In genomic region chr11:78536690-78537084, GRCm38 (mm10) we compare ENCODE assay signal across 8 mouse cellular contexts. TPM values are rescaled to one million over a fixed set of nuclear protein-coding genes. Genes with fewer than 3 reads are reported as not detected.
A peak's percentile ranks its signal among the peaks of the same experiment; 100 is the strongest.
DNase-seq lines count a peak whose midpoint lies in the region; ATAC-seq lines count a peak whose summit lies in the region.

No protein-coding gene starts in this region.

- WGBS in heart, embryonic 10.5 days = 3% methylated on average over 14 of the region's 14 CpGs
- 5% methylated on average over 14 of the region's 14 CpGs for WGBS in forebrain, embryonic 11.5 days
- under 1% methylated on average over 14 of the region's 14 CpGs for WGBS in liver, embryonic 13.5 days (ENCODE audit: insufficient replicate concordance)

- peaks cover 39% of the 10 kb centered on the region for H3K36me3 ChIP-seq in heart, embryonic 10.5 days
- no peaks in the 10 kb centered on the region; the same call in 1 of the 2 replicates for H3K36me3 ChIP-seq in forebrain, embryonic 11.5 days (ENCODE audit: control insufficient read depth, insufficient read depth, low read length)
- H3K36me3 ChIP-seq in liver, embryonic 13.5 days = peaks cover 25% of the 10 kb centered on the region

- H3K4me2 ChIP-seq in forebrain, embryonic 11.5 days (ENCODE audit: low read depth, low read length, severe bottlenecking) = peak overlapping the region; percentile 90
- peak overlapping the region; percentile 94 for H3K4me2 ChIP-seq in liver, embryonic 13.5 days

- H3K4me3 ChIP-seq in heart, embryonic 10.5 days = peak overlapping the region; percentile 87
- peak overlapping the region; percentile 76 for H3K4me3 ChIP-seq in forebrain, embryonic 11.5 days (ENCODE audit: low read depth, low read length)
- peak overlapping the region; percentile 85 for H3K4me3 ChIP-seq in liver, embryonic 13.5 days (replicated peaks)

- H3K27me3 ChIP-seq in heart, embryonic 10.5 days (ENCODE audit: insufficient read depth, poor library complexity, severe bottlenecking) = no peaks in the 10 kb centered on the region
- no peaks in the 10 kb centered on the region for H3K27me3 ChIP-seq in forebrain, embryonic 11.5 days (ENCODE audit: control insufficient read depth, insufficient read depth, low read length)
- H3K27me3 ChIP-seq in liver, embryonic 13.5 days = no peaks in the 10 kb centered on the region

- H3K9me3 ChIP-seq in heart, embryonic 10.5 days = no peaks in the 10 kb centered on the region
- H3K9me3 ChIP-seq in forebrain, embryonic 11.5 days (ENCODE audit: control insufficient read depth, low read length) = no peaks in the 10 kb centered on the region
- no peaks in the 10 kb centered on the region for H3K9me3 ChIP-seq in liver, embryonic 13.5 days (replicated peaks)

- intact Hi-C loops in heart, postnatal 25 days (cut with DNase I) = no loop called here
- intact Hi-C loops in left cerebral cortex, postnatal 36 days (cut with DNase I) = loop anchor here (1.0 to 2.0 kb wide), 2 partner anchors 14 to 24 kb away; partner anchors contain the start of genes Poldip2, Tmem199 and Tmem97

- peaks cover 29% of the 10 kb centered on the region for H3K4me1 ChIP-seq in heart, embryonic 10.5 days
- peaks cover 4% of the 10 kb centered on the region for H3K4me1 ChIP-seq in forebrain, embryonic 11.5 days (replicated peaks; ENCODE audit: control insufficient read depth, insufficient read depth, low read length)
- peaks cover 43% of the 10 kb centered on the region for H3K4me1 ChIP-seq in liver, embryonic 13.5 days (replicated peaks)

- H3K9ac ChIP-seq in forebrain, embryonic 11.5 days (ENCODE audit: low read length) = peak overlapping the region; percentile 78
- peak overlapping the region; percentile 94 for H3K9ac ChIP-seq in liver, embryonic 13.5 days

- no peak for DNase-seq in heart, embryonic 10.5 days (ENCODE audit: low spot score)
- no peak for DNase-seq in heart, postnatal 25 days (ENCODE audit: low spot score)
- DNase-seq in 3T3-L1 (ENCODE audit: low read depth, low spot score) = peak; percentile 28
- no peak for DNase-seq in forebrain, embryonic 11.5 days (ENCODE audit: low spot score)
- DNase-seq in liver, embryonic 13.5 days = no peak
- DNase-seq in frontal cortex, postnatal 10 days (ENCODE audit: low spot score in 2 of 2) = no peak
- no peak for DNase-seq in left cerebral cortex, postnatal 36 days (ENCODE audit: low spot score in 2 of 2)
- no peak for DNase-seq in right cerebral cortex, adult 2 months (ENCODE audit: low spot score in 2 of 2)

- ATAC-seq in forebrain, embryonic 11.5 days (replicated peaks; ENCODE audit: low FRiP score) = 0 out of 2 replicates have a peak, but pooled peaks have one; percentile 3
- ATAC-seq in liver, embryonic 13.5 days (ENCODE audit: low read depth) = no peak; the same call in 1 of the 2 replicates

- peak overlapping the region; percentile 93 for H3K27ac ChIP-seq in heart, embryonic 10.5 days
- peak overlapping the region; percentile 50; the same call in 1 of the 2 replicates for H3K27ac ChIP-seq in forebrain, embryonic 11.5 days (ENCODE audit: low read depth, low read length)
- peak overlapping the region; percentile 90 for H3K27ac ChIP-seq in liver, embryonic 13.5 days

RNA-seq across cellular contexts. Expression of gene Ift20, which starts 0.5 kb away (rescaled TPM):
- 92.8 and 95.9 TPM in 2 replicates for polyA plus RNA-seq in heart, embryonic 10.5 days (2016; fragmentation: Nextera tagmentation; extraction: Ambion mirVana)
- total RNA-seq in heart, postnatal 25 days (2021) = 10 to 100 TPM; 39.0 to 45.5 TPM
- 87.3 and 92.3 TPM in 2 replicates for polyA plus RNA-seq in forebrain, embryonic 11.5 days (2014; fragmentation: Nextera tagmentation; extraction: Ambion mirVana)
- 83.1 and 88.6 TPM in 2 replicates for polyA plus RNA-seq in liver, embryonic 13.5 days (2015; fragmentation: Nextera tagmentation; extraction: Ambion mirVana)
- 10 to 100 TPM; 85.7 to 93.9 TPM for total RNA-seq in left cerebral cortex, postnatal 36 days (2021)

RNA-seq across cellular contexts. Expression of gene Tnfaip1, which starts 0.6 kb away (rescaled TPM):
- 92.5 and 92.6 TPM in 2 replicates for polyA plus RNA-seq in heart, embryonic 10.5 days (2016; fragmentation: Nextera tagmentation; extraction: Ambion mirVana)
- total RNA-seq in heart, postnatal 25 days (2021) = 10 to 100 TPM; 39.1 to 41.9 TPM
- 85.8 and 90.1 TPM in 2 replicates for polyA plus RNA-seq in forebrain, embryonic 11.5 days (2014; fragmentation: Nextera tagmentation; extraction: Ambion mirVana)
- polyA plus RNA-seq in liver, embryonic 13.5 days (2015; fragmentation: Nextera tagmentation; extraction: Ambion mirVana) = 15.6 and 16.4 TPM in 2 replicates
- 10 to 100 TPM; 35.6 to 39.2 TPM for total RNA-seq in left cerebral cortex, postnatal 36 days (2021)

RNA-seq across cellular contexts. Expression of gene Tmem97, which starts 13.9 kb away (rescaled TPM):
- 91.5 and 105 TPM in 2 replicates for polyA plus RNA-seq in heart, embryonic 10.5 days (2016; fragmentation: Nextera tagmentation; extraction: Ambion mirVana)
- total RNA-seq in heart, postnatal 25 days (2021) = 1 to 10 TPM; 5.3 to 5.5 TPM
- polyA plus RNA-seq in forebrain, embryonic 11.5 days (2014; fragmentation: Nextera tagmentation; extraction: Ambion mirVana) = 77.6 and 87.4 TPM in 2 replicates
- polyA plus RNA-seq in liver, embryonic 13.5 days (2015; fragmentation: Nextera tagmentation; extraction: Ambion mirVana) = 110 and 122 TPM in 2 replicates
- 10 to 100 TPM; 17.0 to 25.7 TPM for total RNA-seq in left cerebral cortex, postnatal 36 days (2021)

RNA-seq across cellular contexts. Expression of gene Poldip2, which starts 24.7 kb away (rescaled TPM):
- 160 and 165 TPM in 2 replicates for polyA plus RNA-seq in heart, embryonic 10.5 days (2016; fragmentation: Nextera tagmentation; extraction: Ambion mirVana)
- 100 to 1,000 TPM; 152 to 154 TPM for total RNA-seq in heart, postnatal 25 days (2021)
- polyA plus RNA-seq in forebrain, embryonic 11.5 days (2014; fragmentation: Nextera tagmentation; extraction: Ambion mirVana) = 144 and 155 TPM in 2 replicates
- 78.1 and 82.4 TPM in 2 replicates for polyA plus RNA-seq in liver, embryonic 13.5 days (2015; fragmentation: Nextera tagmentation; extraction: Ambion mirVana)
- 100 to 1,000 TPM; 116 to 117 TPM for total RNA-seq in left cerebral cortex, postnatal 36 days (2021)

RNA-seq across cellular contexts. Expression of gene Tmem199, which starts 24.7 kb away (rescaled TPM):
- polyA plus RNA-seq in heart, embryonic 10.5 days (2016; fragmentation: Nextera tagmentation; extraction: Ambion mirVana) = 64.2 and 74.5 TPM in 2 replicates
- total RNA-seq in heart, postnatal 25 days (2021) = 10 to 100 TPM; 10.5 to 10.8 TPM
- polyA plus RNA-seq in forebrain, embryonic 11.5 days (2014; fragmentation: Nextera tagmentation; extraction: Ambion mirVana) = 77.1 and 77.2 TPM in 2 replicates
- 30.1 and 31.9 TPM in 2 replicates for polyA plus RNA-seq in liver, embryonic 13.5 days (2015; fragmentation: Nextera tagmentation; extraction: Ambion mirVana)
- 10 to 100 TPM; 38.0 to 44.6 TPM for total RNA-seq in left cerebral cortex, postnatal 36 days (2021)
